Mouse (Mus musculus): ENCODE measurements around the gene Nanos3.

Gene Nanos3

GRCm38 (mm10) chr8:84185117-84185516 is at the start of gene Nanos3:
Gene Nanos3, minus strand, starts transcription at chr8:84185217.
- DNase-seq, result no peak

GRCm38 (mm10) chr8:84233055-84233454 is 48.0 kb upstream of the Nanos3 start:
- DNase-seq, result no peak

DNA sequence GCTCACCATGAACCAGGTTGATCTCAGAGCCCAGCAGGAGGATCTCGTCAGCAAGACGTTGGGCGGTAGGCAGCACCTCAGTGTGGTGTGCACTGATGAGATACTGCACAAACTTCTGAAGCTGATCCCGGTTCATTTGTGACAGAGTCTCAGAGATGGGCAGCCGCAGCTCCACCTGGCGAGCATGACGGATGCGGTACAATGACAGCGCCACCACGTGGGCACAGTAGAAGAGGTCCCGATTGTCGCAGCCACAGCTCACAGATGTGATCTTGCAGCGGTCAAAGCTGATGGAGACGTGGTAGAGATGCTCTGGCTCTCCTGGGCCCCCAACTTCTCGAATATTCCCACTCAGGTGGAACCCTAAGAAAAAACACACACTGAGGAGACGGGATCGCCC is 45.7 kb upstream of the Nanos3 start:
- DNase-seq, result peak; percentile 29 to 48

DNA sequence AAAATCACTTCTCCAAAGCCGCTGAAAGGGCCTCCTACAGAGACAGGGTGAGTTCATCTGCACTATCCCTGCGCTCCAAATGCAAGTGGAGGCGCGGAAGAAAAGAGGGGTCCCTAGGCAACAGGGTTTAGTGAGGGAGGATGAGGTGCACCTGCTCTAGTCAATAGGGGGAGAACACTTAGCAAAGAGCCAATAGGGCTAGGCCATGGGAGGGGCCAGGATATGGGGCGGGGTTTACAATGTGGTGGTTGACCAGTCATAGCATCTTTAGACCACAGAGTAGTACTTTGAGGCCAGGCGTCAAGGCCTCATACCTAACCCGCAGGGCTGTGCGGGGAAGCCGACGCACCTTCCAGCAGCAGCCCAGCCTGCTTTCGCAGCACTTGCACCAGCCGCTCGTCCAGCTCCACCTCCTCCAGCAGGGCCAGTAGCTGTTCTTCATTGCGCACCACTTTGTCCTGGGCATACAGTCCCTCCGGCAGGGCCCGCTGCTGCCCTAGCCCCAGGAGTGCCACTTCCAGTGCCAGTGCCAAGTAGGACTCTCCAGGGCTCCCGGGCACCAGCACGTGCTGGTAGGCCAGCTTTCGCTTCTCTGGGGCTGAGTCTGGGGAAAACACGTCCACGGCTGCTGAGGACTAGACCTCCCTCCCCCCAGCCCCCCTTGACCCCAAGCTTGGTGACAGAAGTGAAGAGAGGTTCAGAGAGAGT is 38.5 kb upstream of the Nanos3 start:
- DNase-seq, result peak in 1 of 2 experiments; percentile 38

DNA sequence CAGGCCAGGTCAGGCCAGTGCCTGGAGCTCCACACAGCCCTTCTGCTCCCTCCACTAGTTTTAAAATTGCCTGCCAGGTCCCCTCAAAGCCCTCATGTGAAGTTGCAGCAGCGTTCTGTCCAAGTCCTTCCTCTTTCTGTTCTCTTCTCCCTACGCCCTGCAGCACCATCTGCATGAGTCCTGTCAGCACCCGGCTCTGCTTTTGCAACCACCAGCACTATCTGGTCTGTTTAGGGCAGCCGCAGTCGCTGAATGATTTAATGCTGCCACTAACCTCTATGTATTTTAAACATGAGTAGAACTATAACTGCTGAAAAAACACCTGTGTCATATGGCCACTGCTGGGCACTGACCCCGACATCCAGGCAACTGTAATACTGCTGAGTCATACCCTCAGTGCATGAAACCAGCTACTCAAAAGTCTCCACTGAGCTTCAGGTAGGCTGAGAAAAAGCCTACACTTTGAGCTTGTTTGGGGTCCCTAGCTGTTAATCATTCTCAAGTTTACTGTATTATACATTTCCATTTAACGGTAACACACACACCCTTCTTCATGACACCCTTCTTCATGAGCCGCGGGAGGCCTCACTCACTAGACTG is 37.6 kb upstream of the Nanos3 start:
- DNase-seq, result no peak

DNA sequence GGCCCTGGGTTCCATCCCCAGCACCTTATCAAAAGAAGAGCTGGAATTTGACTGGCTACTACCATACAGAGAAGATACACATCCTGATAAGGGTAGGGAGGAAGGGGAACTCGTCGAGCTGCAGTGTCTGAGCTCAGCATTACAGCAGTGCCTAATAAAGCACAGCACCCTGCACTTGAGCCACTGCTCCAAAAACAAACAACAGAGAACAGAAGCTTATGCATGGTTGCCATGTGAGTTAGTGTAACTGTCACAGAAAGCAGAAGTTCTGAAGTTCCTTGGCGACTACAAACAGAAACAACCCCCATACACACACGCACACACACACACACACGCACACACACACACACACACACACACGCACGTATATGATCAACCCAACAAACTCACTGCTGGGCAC is 35.1 kb upstream of the Nanos3 start:
- DNase-seq, result no peak

GRCm38 (mm10) chr8:84218143-84218542 is 33.1 kb upstream of the Nanos3 start:
- no peak for DNase-seq

DNA sequence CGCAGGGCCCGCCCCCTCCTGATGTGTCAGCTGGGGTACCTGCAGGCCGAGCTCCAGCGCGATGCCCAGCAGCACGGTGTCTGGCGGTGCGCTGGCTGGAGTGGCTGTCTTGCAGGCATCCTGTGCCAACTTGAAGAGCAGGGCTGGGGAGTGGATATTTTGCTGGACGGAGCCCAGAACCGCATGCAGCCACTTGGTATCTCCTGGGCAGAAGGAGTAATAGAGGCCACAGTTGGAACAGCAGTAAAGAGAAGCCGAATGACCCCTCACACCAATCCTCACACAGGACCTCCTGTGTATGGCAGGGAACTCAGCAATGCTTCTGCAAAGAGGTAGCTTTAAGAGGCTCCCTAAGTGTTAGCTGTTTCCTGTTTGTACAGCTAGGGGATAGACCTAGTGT is 32.2 kb upstream of the Nanos3 start:
- no peak for DNase-seq

DNA sequence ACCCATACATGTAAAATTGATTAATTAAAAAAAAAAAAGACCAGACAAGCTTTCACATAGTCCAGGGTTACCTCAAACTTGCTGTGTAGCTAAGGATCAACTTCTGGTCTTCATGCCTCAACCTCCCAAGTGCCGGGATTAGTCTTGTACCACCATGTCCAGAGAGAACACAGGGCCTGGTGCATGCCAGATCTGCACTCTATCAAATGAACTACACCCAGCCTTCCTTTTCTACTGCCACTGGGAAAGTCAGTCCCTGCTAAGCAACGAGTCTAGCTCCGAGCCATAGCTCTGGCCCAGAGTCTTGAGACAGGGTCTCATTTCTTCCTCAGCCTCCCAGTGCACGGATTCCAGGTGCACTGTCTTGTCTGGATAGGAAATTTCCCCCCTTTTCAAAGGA is 28.3 kb upstream of the Nanos3 start:
- DNase-seq, result no peak

GRCm38 (mm10) chr8:84211881-84212563 is 27.0 kb upstream of the Nanos3 start:
- DNase-seq, result no peak

GRCm38 (mm10) chr8:84211202-84211601 is 26.2 kb upstream of the Nanos3 start:
- no peak for DNase-seq

DNA sequence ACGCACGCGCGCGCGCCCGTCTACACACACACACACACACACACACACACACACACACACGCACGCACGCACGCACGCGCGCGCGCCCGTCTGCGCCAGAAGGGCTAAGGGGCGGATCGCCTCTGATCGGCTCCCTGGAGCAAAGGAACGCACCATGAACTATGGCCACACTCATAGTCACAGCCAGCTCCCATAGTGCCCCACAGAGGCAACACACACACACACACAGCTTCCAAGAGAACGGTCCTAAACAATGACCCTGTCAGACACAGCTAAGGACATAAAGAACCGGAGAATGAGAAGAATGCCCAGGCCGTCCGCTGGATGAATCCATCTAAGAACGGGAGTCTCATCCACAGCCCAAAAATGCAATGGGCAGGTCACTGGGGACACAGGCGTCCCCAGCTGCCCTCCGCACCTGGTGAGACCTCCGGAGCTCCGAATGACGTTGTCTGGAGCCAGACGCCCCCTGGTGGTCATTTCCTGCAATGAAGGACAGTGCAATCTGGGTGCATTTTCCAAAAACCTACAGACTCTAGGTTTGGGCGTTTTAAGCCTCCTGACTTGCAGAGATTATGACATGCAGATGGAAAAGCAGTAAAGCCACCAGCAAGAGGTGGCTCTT is 25.3 kb upstream of the Nanos3 start:
- DNase-seq, result peak; percentile 90 to 92

DNA sequence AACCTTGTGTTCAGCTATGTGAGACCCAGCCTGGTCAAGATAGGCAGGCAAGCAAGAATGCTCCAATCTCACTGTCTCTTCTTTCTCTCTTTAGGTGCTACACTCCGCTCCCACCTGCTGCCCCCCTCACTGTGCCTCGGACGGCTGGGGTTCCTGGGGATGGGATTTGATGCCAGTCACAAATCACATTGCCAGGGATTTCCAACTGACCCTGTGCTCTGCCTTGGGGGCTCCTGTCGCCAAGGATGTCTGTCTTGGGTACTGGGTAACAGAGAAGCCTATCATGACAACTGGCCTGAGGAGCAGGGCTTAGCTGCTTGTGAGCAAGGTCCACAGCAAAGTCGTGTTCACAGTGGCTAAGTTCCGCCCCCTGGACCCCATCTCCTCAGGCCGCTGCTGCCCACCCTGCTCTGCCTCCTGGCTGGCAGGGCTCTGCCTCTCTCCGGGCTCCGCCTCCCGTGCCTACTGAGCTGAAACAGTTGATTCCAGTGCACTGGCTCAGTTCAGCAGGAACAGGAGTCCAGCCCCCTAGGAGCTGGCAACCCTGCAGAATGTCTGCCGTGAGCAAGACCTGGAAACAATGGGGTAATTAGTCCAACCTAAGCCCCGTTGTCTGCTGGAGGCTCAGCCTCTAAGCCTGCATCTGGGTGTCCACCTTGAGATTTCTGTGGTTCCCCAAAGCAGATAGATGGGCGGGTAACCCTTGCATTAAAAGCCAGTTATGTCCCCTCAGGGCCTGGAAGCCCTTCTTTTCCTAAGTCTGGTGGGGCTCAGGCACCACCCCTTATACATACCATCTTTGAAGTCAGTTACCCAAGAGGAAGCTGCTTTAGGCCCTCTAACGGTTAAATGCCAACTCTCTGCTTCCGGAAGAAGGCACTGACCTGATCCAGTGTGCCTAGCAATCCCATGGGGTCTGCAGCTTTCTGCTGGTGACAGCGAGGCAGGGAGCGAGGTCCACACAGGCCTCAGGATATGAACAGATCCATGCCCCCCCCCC is 23.7 kb upstream of the Nanos3 start:
- DNase-seq, result peak; percentile 69 to 82

GRCm38 (mm10) chr8:84207811-84208210 is 22.8 kb upstream of the Nanos3 start:
- peak; percentile 74 to 84 for DNase-seq

DNA sequence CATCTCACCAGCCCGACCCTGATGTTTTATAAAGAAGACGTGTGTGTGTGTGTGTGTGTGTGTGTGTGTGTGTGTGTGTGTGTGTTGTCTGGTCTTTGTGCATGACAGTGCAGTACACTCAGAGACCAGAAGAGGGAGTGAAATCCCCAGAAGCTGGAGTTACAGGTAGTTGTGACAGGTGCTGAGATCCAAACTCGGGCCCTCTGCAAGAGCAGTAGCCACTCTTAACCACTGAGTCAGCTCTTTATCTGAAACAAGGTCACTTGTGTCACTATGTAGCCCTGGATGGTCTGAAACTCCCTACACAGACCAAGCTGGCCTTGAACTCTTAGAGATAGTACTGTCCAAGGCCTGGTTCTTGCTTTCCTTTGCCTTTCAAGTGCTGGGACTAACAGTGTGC is 21.6 kb upstream of the Nanos3 start:
- DNase-seq, result no peak

GRCm38 (mm10) chr8:84205073-84205472 is 20.1 kb upstream of the Nanos3 start:
- DNase-seq, result no peak

DNA sequence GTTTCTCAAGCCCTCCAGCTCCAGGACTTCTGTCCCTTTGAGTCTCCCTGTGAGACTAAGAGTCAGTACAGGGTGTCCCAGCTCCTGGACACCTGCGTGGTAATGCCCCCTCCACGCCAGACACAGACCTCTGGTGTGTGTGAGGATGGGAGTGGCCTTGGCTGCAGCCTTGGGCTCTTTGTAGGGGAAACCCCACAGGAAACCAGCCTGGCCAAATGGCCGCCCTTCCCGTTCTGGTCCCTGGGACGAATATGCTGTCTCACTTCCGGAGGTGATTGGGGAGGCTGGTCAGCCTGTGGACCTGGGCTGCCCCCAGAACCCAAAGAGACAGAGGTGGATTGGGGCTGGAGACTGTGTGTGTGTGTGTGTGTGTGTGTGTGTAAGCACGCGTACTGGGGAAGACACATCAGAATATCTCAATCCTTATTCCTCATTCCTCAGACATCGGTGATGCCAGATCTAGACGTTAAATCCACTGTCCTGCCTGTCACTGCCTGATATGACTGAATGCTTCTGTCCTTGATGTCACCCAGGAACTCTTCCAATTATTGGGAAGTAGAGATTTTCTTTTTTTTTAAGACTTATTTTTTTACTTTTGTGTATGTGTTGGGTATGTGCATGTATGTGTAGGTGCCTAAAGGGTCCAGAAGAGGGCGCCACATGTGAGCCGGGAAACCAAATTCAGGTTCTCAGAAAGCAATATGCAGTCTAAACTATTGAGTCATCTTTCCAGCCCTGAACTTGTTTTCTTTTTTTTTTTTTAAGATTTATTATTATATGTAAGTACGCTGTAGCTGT is 19.2 kb upstream of the Nanos3 start:
- peak; percentile 71 to 83 for DNase-seq

DNA sequence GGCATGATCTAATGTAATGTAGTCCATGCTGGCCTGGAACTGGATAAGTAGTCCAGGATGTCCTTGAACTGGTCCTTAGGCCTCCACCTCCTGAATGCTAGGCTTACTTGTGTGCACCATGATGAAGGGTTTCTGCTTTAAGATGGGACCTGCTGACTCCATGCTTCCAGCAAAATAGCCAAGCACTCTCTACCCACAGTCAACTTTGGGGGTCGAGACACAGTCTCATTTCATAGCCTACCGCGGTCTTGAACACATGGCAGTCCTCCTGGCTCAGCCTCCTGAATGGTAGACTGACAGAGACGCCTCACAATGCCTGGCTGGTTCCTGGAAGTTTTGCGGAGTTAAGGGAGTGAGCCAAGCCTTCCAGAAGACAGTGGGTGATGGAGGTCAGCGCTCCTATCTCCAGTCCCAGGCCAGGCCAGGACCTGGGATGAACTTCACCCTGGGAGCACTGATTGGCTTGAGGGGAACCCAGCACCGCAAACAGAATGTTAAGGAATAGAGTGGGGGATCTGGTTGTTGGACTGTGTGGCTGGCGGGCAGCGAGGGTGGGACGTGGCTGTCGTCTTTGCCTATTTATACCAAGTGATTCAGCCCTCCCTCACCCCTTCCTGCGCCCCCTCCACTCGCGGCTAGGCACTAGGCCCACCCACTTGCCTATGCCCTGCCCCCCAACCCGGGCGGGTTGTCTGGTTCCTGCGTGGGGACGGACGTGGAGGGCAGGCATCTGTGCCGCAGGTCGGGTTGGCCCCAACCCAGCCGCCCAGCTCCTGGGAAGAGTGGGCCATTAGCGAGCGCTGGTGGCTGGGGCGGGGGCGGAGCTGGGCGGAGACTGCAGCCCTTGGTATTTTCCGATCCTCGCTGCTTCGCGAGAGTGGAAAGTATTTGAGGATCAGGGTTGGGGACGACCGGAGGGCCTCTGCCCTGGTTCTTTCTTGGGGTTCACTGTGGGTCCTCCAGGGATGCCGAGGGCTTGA is 18.2 kb upstream of the Nanos3 start:
- DNase-seq, result peak; percentile 86 to 93

DNA sequence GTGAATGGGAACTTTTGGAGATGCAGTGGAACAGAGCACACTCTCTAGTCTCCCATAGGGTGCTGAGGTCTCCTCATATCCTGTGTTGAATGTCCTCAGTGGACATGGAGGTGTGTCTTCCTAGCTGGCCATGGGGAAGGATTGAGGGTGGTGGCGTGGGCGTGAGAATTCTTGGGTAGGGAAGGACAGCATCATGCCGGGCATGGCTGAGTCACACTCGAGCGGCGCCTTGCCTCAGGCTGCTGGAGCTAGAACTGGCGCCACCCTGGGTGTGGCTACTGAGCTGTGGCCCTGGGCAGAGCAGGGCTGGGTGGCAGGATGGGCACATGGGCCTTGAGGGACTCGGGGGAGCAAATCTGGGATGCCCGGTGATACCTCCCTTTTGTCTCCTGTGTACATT is 17.4 kb upstream of the Nanos3 start:
- peak; percentile 46 to 62 for DNase-seq
